Mouse (Mus musculus): ENCODE data around the gene Blmh.

DNA sequence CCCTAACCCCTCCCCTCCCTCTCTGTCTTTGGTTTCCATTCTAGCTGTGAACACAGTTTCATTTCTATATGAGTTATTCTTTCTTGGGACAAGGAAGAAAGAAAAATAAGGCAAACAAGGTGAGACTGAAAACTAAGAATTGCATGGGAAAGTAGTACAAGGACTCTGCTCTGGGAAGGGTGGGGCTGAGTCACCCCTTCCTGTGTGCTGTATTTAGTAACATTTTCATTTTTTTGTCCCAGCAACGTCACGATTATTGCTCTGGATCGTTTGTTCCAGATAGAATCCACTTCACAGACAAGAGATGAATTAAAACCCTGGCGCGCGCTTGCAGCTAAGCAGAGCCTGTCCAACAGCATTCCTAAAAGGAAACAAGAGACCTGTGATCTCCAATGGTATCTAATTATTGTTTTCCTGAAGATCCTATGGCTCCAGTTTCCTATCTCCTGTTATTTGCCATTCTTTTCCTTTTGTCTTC lies at the start of gene Blmh:
- TF ChIP-seq CTCF (IDR thresholded peaks at IDR 0.05; ENCODE audit: low read depth) (no peak), EP300 (optimal IDR thresholded peaks at IDR 0.05) (no peak)
